Mouse (Mus musculus) olfactory bulb, adult 2 months (tissue): ENCODE measurements around the gene Eri2. TPM values are rescaled to one million over a fixed set of nuclear protein-coding genes. Genes with fewer than 3 reads are reported as not detected.

ENCODE experiments used
- H3K27ac ChIP-seq: fragments of 200-500 bp; 2 replicates; pipeline ENCODE4 v1.5.1; 2012; ENCODE audit warnings: low read depth, low read length; ENCODE audit not compliant: insufficient read depth
- H3K4me1 ChIP-seq: fragments of 200-500 bp; 2 replicates; pipeline ENCODE4 v1.6.1; 2012; ENCODE audit warnings: low read length; ENCODE audit not compliant: control insufficient read depth, insufficient read depth
- H3K4me3 ChIP-seq: fragments of 200-500 bp; 2 replicates; pipeline ENCODE4 v1.5.1; 2012; ENCODE audit warnings: mild to moderate bottlenecking, low read depth, low read length, moderate library complexity; ENCODE audit not compliant: insufficient read depth
- CTCF ChIP-seq: fragments of 200-500 bp; IDR thresholded peaks from 2 replicates; pipeline ENCODE4 v1.5.1; 2012; ENCODE audit warnings: low read depth, mild to moderate bottlenecking, low read length, moderate library complexity; ENCODE audit not compliant: insufficient read depth
- POLR2A ChIP-seq: fragments of 200-500 bp; IDR thresholded peaks from 2 replicates; pipeline ENCODE4 v1.6.1; 2012; ENCODE audit warnings: mild to moderate bottlenecking, low read depth, low read length, moderate library complexity; ENCODE audit not compliant: insufficient read depth
- WGBS: fragments of 180-500 bp; shearing (Covaris S2); methylation state at CpG from one replicate; pipeline ENCODE4 v1.1.7; 2018; 5-methylcytosine and 5-hydroxymethylcytosine counted together
- polyA plus RNA-seq: library from polyadenylated mRNA; stranded (reverse); fragments of >200 nt; gene quantifications from 2 replicates; pipeline ENCODE4 v1.2.4, GENCODE M21; 2012; ENCODE audit warnings: low replicate concordance; ENCODE audit not compliant: missing spikeins, insufficient read depth, insufficient read length

Gene Eri2
- polyA plus RNA-seq: not detected in 2 replicates

GRCm38 (mm10) chr7:119793586-119794250 is at the start of gene Eri2, which contains the start of gene Rexo5:
TSS of gene Eri2 (minus strand) at chr7:119794058.
TSS of gene Rexo5 (plus strand) at chr7:119794006.
- no peak for TF ChIP-seq CTCF
- TF ChIP-seq POLR2A: peak; percentile 46; the same call in 1 of the 2 replicates
- peaks cover 5% of the 10 kb centered on the region for H3K4me1 ChIP-seq
- peak within 1 kb of the TSS; percentile 89 for H3K4me3 ChIP-seq
- no peak within 1 kb of the TSS for H3K27ac ChIP-seq
- under 1% methylated on average over 53 of the region's 53 CpGs for WGBS

GRCm38 (mm10) chr7:119841820-119842449 is 48.1 kb upstream of the Eri2 start:
- Histone ChIP-seq H3K4me1 (no peaks in the 10 kb centered on the region), H3K27ac (no peak overlapping the region), H3K4me3 (no peak overlapping the region)
- 99% methylated on average over 4 of the region's 4 CpGs for whole genome bisulfite sequencing
- TF ChIP-seq POLR2A (no peak), CTCF (no peak)

- no peak overlapping the region for H3K27ac ChIP-seq
- H3K4me1 ChIP-seq: no peaks in the 10 kb centered on the region
- WGBS: 94% methylated on average over 4 of the region's 4 CpGs
- no peak for TF ChIP-seq CTCF
- TF ChIP-seq POLR2A: no peak
- H3K4me3 ChIP-seq: no peak overlapping the region
These were observed 42.3 kb upstream of the Eri2 start for GRCm38 (mm10) chr7:119835996-119836777.

- Histone ChIP-seq H3K27ac (no peak overlapping the region), H3K4me1 (no peaks in the 10 kb centered on the region), H3K4me3 (no peak overlapping the region)
- 100% methylated on average over 1 of the region's 1 CpGs for WGBS
- TF ChIP-seq CTCF (no peak), POLR2A (no peak)
These were observed 41.5 kb upstream of the Eri2 start for GRCm38 (mm10) chr7:119835371-119835770.

GRCm38 (mm10) chr7:119808723-119809122 is 14.9 kb upstream of the Eri2 start:
- TF ChIP-seq POLR2A (no peak), CTCF (no peak)

GRCm38 (mm10) chr7:119807396-119807795 is 13.5 kb upstream of the Eri2 start:
- Histone ChIP-seq H3K27ac (no peak overlapping the region), H3K4me1 (no peaks in the 10 kb centered on the region), H3K4me3 (no peak overlapping the region)
- TF ChIP-seq POLR2A (no peak), CTCF (no peak)
- whole genome bisulfite sequencing: 93% methylated on average over 5 of the region's 5 CpGs

More at GRCm38 (mm10) chr7:119808723-119809122, 14.9 kb upstream of the Eri2 start:
- H3K4me1 ChIP-seq: no peaks in the 10 kb centered on the region
- H3K27ac ChIP-seq: no peak overlapping the region
- 94% methylated on average over 3 of the region's 3 CpGs for WGBS
- H3K4me3 ChIP-seq: no peak overlapping the region

GRCm38 (mm10) chr7:119800991-119801390 is 7.1 kb upstream of the Eri2 start:
- H3K27ac ChIP-seq: no peak overlapping the region
- TF ChIP-seq POLR2A: no peak
- no peak for TF ChIP-seq CTCF
- H3K4me1 ChIP-seq: no peaks in the 10 kb centered on the region
- 62% methylated on average over 3 of the region's 3 CpGs for WGBS
- H3K4me3 ChIP-seq: no peak overlapping the region

GRCm38 (mm10) chr7:119800488-119800887 is 6.6 kb upstream of the Eri2 start:
- TF ChIP-seq POLR2A: no peak
- no peak for TF ChIP-seq CTCF
- Histone ChIP-seq H3K27ac (no peak overlapping the region), H3K4me1 (no peaks in the 10 kb centered on the region), H3K4me3 (no peak overlapping the region)
- 95% methylated on average over 3 of the region's 3 CpGs for WGBS

GRCm38 (mm10) chr7:119795311-119795710 is 1.5 kb upstream of the Eri2 start:
- H3K27ac ChIP-seq: no peak overlapping the region
- H3K4me1 ChIP-seq: peaks cover 5% of the 10 kb centered on the region
- TF ChIP-seq CTCF (no peak), POLR2A (no peak)
- H3K4me3 ChIP-seq: no peak overlapping the region
